Mouse (Mus musculus) bone marrow macrophage, adult 2 months (primary cell): ENCODE results near the gene Oas2.

Experiments used
- CTCF ChIP-seq: IDR thresholded peaks from 2 replicates; pipeline ENCODE4 v1.5.1; 2012; ENCODE audit warnings: low read depth, mild to moderate bottlenecking, low read length, moderate library complexity
- POLR2A ChIP-seq: IDR thresholded peaks from 2 replicates; pipeline ENCODE4 v1.6.1; 2012; ENCODE audit warnings: mild to moderate bottlenecking, low read depth, low read length, borderline replicate concordance

DNA sequence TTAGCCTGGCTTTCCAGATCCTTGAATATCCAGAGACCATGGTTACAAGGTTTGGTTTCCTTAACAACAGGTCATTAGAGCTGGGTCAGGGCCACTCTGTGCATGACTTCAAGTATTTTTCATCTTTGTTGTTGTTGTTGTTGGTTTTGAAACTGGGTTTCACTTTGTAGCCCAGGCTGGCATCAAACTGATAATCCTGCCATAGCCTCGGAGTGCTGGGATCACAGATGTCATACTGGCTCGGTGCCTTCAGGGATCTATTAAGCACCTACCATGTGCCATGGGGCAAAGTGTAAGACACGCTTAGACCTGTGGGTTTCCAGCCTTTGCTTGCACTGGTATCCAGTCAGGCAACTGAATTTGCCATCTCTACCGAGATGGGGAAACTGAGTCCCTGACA, 47.2 kb downstream of the Oas2 start:
- no peak for TF ChIP-seq CTCF
- TF ChIP-seq POLR2A, result no peak
